Mouse (Mus musculus): ENCODE results near the gene Kcnk3. TPM values are rescaled to one million over a fixed set of nuclear protein-coding genes. Genes with fewer than 3 reads are reported as not detected.

The Kcnk3 gene
- polyA plus RNA-seq, 1 experiment from 2014 or later, result 0.27 TPM

DNA sequence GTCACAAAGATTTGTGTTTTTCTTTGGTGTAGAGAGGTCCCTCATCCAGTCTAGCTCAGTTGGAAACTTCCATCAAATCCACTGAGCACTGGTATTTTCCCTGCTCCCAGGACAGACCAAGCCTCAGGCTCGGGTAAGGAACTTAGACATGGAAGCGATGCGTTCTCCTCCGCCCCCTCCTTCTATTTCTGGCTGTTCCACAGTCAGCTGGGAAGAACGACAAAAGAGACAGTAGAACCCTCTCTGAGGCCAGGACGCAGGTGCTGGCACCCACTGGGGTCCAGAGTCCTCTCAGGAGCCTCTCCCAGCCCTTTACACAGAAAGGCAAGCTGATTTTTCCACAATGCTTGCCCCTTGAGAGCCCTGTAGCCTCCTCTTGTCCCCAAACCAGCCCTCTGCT lies 42.4 kb downstream of the Kcnk3 start:
- WGBS, result 81% methylated on average over 6 of the region's 6 CpGs
- Histone ChIP-seq H3K4me3 (ENCODE audit: low read depth, low read length) (no peak overlapping the region), H3K4me1 (ENCODE audit: control insufficient read depth, insufficient read depth, low read length) (no peaks in the 10 kb centered on the region), H3K27ac (ENCODE audit: low read depth, low read length) (no peak overlapping the region), H3K4me2 (no peak overlapping the region), H3K9ac (ENCODE audit: low read length) (no peak overlapping the region), H3K9me3 (ENCODE audit: control insufficient read depth, low read length) (no peaks in the 10 kb centered on the region), H3K27me3 (ENCODE audit: control insufficient read depth, insufficient read depth, low read length) (no peaks in the 10 kb centered on the region), H3K36me3 (ENCODE audit: control insufficient read depth, insufficient read depth, low read length) (no peaks in the 10 kb centered on the region)
- ATAC-seq (ENCODE audit: low FRiP score) (no peak), DNase-seq (ENCODE audit: low spot score, missing footprints) (no peak)

DNA sequence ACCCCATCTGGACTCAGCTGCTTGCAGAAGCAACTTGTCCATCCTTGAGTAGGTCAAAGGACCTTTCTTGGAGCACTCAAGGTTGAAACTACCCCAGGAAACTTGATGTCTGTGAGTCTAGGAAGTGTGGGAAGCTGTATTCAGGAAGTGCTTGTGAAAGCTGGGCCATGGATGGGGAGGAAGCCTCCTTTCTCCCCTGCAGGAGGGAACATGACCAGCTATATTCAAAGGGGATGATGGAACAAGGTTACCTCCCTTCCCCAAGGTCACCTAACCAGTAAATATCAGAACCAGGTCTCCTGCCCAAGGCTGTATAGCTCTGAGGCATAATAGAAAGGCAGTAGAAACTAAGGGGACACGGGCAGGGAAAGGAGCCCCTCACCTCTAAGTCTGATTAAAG lies 44.2 kb downstream of the Kcnk3 start:
- no peaks in the 10 kb centered on the region for H3K36me3 ChIP-seq (ENCODE audit: control insufficient read depth, insufficient read depth, low read length)

DNA sequence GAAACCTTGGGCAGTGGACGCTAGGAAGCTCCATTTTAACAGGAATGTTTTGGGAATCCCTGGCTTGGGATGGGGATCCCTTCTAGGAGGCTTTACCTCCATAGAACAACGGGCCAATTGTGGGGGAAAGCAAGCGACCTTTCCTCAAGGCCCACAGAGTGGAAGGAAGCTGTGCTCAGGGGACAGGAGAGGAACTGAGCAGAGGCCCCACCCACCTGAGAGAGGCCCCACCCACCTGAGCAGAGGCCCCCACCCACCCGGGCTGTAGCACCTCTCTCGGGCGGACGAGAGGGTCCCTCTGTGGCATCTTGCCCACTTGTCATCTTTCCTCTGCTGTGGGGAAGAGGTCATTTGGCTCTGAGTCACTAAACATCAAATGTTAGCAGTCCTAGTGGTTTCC lies 49.0 kb downstream of the Kcnk3 start:
- H3K4me3 ChIP-seq (ENCODE audit: low read depth, low read length), result no peak overlapping the region
- H3K36me3 ChIP-seq (ENCODE audit: control insufficient read depth, insufficient read depth, low read length), result no peaks in the 10 kb centered on the region
- DNase-seq (ENCODE audit: low spot score, missing footprints), result no peak
- H3K27ac ChIP-seq (ENCODE audit: low read depth, low read length), result no peak overlapping the region
- no peak overlapping the region for H3K4me2 ChIP-seq
- no peak for ATAC-seq (ENCODE audit: low FRiP score)
- 52% methylated on average over 7 of the region's 7 CpGs for WGBS
- no peaks in the 10 kb centered on the region for H3K27me3 ChIP-seq (ENCODE audit: control insufficient read depth, insufficient read depth, low read length)
- H3K9ac ChIP-seq (ENCODE audit: low read length), result no peak overlapping the region
- no peaks in the 10 kb centered on the region for H3K4me1 ChIP-seq (ENCODE audit: control insufficient read depth, insufficient read depth, low read length)
- H3K9me3 ChIP-seq (ENCODE audit: control insufficient read depth, low read length), result no peaks in the 10 kb centered on the region

More for the DNA sequence above, 44.2 kb downstream of the Kcnk3 start:
- Histone ChIP-seq H3K4me3 (ENCODE audit: low read depth, low read length) (no peak overlapping the region), H3K4me1 (ENCODE audit: control insufficient read depth, insufficient read depth, low read length) (no peaks in the 10 kb centered on the region), H3K27me3 (ENCODE audit: control insufficient read depth, insufficient read depth, low read length) (no peaks in the 10 kb centered on the region), H3K4me2 (no peak overlapping the region), H3K9me3 (ENCODE audit: control insufficient read depth, low read length) (no peaks in the 10 kb centered on the region), H3K27ac (ENCODE audit: low read depth, low read length) (no peak overlapping the region), H3K9ac (ENCODE audit: low read length) (no peak overlapping the region)
- ATAC-seq (ENCODE audit: low FRiP score) (no peak), DNase-seq (ENCODE audit: low spot score, missing footprints) (no peak)
- WGBS, result 72% methylated on average over 1 of the region's 1 CpGs

DNA sequence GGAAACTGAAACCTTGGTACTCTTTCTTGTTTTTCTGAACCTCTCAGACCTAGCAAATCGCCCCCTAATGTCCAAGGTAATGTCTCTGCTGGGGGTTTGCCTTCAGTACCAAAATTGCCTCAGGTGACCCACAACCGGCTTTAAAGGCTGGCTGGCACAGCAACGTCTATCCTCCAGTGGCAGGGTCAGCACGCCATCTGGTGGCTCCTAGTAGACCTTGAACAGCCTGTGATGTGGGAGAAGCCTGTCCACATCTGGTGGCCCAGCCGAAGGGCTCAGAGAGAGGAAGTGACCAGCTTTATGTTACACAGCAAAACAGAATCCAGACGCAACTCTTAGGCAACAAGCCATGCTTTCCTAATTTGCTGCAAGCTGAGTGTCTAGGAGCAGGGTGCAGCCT lies 50.1 kb downstream of the Kcnk3 start:
- Histone ChIP-seq H3K4me2 (no peak overlapping the region), H3K27ac (ENCODE audit: low read depth, low read length) (no peak overlapping the region), H3K36me3 (ENCODE audit: control insufficient read depth, insufficient read depth, low read length) (no peaks in the 10 kb centered on the region), H3K9ac (ENCODE audit: low read length) (no peak overlapping the region), H3K4me3 (ENCODE audit: low read depth, low read length) (no peak overlapping the region), H3K4me1 (ENCODE audit: control insufficient read depth, insufficient read depth, low read length) (no peaks in the 10 kb centered on the region), H3K9me3 (ENCODE audit: control insufficient read depth, low read length) (no peaks in the 10 kb centered on the region), H3K27me3 (ENCODE audit: control insufficient read depth, insufficient read depth, low read length) (no peaks in the 10 kb centered on the region)
- DNase-seq (ENCODE audit: low spot score, missing footprints) (peak; percentile 93), ATAC-seq (ENCODE audit: low FRiP score) (no peak)
- 7% methylated on average over 6 of the region's 6 CpGs for WGBS

DNA sequence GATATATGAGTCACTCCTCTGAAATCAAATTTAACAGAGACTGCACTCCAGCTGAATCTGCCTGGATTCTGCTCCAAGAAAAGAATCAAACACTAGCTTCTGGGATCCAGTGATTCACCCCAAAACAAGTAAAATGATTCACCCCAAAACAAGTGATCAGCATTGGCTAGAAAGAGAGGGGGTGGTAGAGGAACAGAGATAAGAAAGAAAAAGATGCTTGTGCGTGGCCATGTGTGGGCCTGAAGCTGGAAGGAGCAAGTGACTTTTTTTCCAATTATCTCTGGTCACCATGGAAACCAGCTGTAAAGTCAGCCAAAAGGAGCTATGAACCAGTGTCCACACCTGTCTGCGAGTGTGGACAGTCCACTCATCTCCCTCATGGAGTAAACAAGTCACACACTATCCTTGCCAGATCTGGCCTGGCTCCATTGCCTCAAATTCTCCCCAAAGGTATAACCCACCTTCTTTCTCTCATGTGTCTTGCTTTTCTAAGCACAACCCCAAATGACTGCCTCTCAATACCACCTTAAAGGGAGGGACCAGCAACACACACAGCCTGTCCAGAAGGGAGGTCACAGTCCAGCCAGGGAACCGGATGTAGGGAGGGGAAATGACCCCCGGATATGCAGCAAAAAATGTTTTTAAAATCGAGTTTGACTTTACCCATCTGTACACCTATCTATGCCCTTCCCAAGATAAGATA lies 55.7 kb downstream of the Kcnk3 start:
- no peak for ATAC-seq (ENCODE audit: low FRiP score)
- Histone ChIP-seq H3K9me3 (ENCODE audit: control insufficient read depth, low read length) (no peaks in the 10 kb centered on the region), H3K9ac (ENCODE audit: low read length) (no peak overlapping the region), H3K4me2 (no peak overlapping the region), H3K27me3 (ENCODE audit: control insufficient read depth, insufficient read depth, low read length) (no peaks in the 10 kb centered on the region), H3K36me3 (ENCODE audit: control insufficient read depth, insufficient read depth, low read length) (no peaks in the 10 kb centered on the region), H3K4me1 (ENCODE audit: control insufficient read depth, insufficient read depth, low read length) (peaks cover 5% of the 10 kb centered on the region), H3K4me3 (ENCODE audit: low read depth, low read length) (no peak overlapping the region), H3K27ac (ENCODE audit: low read depth, low read length) (no peak overlapping the region)
- 69% methylated on average over 5 of the region's 5 CpGs for WGBS
- no peak for DNase-seq (ENCODE audit: low spot score, missing footprints)

DNA sequence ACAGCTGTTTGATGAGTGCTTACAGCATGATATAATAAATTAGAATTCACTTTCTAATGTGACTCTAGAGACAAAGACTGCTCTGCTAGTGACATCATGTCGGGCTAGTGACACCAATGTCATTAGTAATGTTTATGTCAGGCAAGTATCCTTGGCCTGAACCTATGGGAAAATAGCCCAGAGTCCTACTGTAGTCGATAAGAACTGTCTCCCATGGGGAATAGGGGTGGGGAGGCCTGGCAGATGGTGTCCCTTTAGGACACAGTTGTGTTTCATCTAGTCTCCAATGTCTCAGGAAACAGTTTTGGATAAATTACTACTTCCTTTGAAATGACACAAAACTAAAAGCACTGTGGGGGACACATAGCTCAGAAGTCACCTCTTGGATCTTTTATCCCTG lies 58.1 kb downstream of the Kcnk3 start:
- Histone ChIP-seq H3K27me3 (ENCODE audit: control insufficient read depth, insufficient read depth, low read length) (no peaks in the 10 kb centered on the region), H3K4me2 (no peak overlapping the region), H3K36me3 (ENCODE audit: control insufficient read depth, insufficient read depth, low read length) (no peaks in the 10 kb centered on the region), H3K9me3 (ENCODE audit: control insufficient read depth, low read length) (no peaks in the 10 kb centered on the region), H3K27ac (ENCODE audit: low read depth, low read length) (no peak overlapping the region), H3K4me1 (ENCODE audit: control insufficient read depth, insufficient read depth, low read length) (peaks cover 9% of the 10 kb centered on the region), H3K9ac (ENCODE audit: low read length) (no peak overlapping the region), H3K4me3 (ENCODE audit: low read depth, low read length) (no peak overlapping the region)
- DNase-seq (ENCODE audit: low spot score, missing footprints) (no peak), ATAC-seq (ENCODE audit: low FRiP score) (no peak)
- WGBS, result 81% methylated on average over 2 of the region's 2 CpGs

DNA sequence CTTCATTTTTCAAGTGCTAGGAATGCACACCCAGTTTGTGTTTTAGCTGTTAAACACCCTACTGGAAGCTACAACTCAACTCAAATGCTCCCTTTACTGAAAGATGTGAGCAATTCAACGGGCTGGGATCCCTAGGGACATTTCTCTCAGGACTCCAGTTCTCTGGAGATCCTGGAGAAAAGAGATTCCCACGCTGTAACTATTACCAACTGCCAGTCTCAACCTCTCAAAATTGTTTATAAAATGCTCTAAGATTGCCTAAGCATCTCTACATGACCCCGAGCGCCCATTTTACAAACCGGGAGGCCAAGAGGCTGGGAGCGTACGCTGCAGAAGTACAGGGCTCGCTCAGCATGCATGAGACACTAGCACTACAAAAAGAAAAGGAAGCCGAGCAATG lies 59.4 kb downstream of the Kcnk3 start:
- Histone ChIP-seq H3K36me3 (ENCODE audit: control insufficient read depth, insufficient read depth, low read length) (no peaks in the 10 kb centered on the region), H3K4me3 (ENCODE audit: low read depth, low read length) (peak overlapping the region; percentile 78), H3K4me1 (ENCODE audit: control insufficient read depth, insufficient read depth, low read length) (peaks cover 9% of the 10 kb centered on the region), H3K27ac (ENCODE audit: low read depth, low read length) (no peak overlapping the region), H3K9me3 (ENCODE audit: control insufficient read depth, low read length) (no peaks in the 10 kb centered on the region), H3K27me3 (ENCODE audit: control insufficient read depth, insufficient read depth, low read length) (no peaks in the 10 kb centered on the region), H3K9ac (ENCODE audit: low read length) (peak overlapping the region; percentile 79), H3K4me2 (peak overlapping the region; percentile 90)
- WGBS, result 14% methylated on average over 9 of the region's 9 CpGs
- no peak; the same call in 1 of the 2 replicates for ATAC-seq (ENCODE audit: low FRiP score)
- no peak for DNase-seq (ENCODE audit: low spot score, missing footprints)

DNA sequence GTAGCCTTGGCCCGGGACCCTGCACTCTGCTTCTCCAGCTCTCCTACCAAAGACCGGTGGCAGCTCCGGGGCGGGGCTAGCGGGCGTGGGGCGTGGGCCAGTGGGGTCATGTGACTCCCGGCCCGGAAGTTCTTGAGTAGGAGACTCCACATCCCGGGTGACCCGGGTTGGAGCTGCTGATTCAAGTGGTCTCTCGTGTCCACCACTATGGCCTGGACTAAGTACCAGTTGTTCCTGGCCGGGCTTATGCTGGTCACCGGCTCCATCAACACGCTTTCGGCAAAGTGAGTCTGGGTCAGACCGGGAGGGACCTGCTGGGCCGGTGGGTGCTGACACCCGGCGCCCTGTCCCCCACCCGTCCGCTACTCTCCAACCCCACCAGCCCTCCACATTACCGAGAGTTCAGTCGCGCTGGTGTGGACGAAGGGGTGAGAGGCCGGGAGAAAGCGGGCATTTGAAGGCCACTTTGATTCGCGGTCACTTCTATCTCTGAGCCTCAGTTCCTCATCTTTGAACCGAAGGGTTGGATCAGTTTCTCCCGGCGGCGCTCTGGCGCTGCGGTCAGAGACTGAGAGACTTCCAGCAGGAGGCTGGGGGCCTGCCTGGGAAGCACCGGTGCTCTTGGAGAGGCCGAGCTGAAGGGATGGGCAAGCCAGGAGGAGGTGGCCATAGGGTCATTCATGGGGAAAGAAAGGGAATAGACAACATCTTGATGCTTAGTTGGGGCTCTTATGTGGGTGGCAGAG lies 60.0 kb downstream of the Kcnk3 start, which contains the start of gene Slc35f6:
Gene Slc35f6 (plus strand): TSS at position 119 of the 746 bp plus-strand sequence.
- Histone ChIP-seq H3K36me3 (ENCODE audit: control insufficient read depth, insufficient read depth, low read length) (no peaks in the 10 kb centered on the region), H3K4me2 (peak within 1 kb of the TSS; percentile 90), H3K27ac (ENCODE audit: low read depth, low read length) (no peak within 1 kb of the TSS), H3K27me3 (ENCODE audit: control insufficient read depth, insufficient read depth, low read length) (no peaks in the 10 kb centered on the region), H3K9ac (ENCODE audit: low read length) (peak within 1 kb of the TSS; percentile 79), H3K9me3 (ENCODE audit: control insufficient read depth, low read length) (no peaks in the 10 kb centered on the region), H3K4me3 (ENCODE audit: low read depth, low read length) (peak within 1 kb of the TSS; percentile 78), H3K4me1 (ENCODE audit: control insufficient read depth, insufficient read depth, low read length) (peaks cover 9% of the 10 kb centered on the region)
- under 1% methylated on average over 38 of the region's 38 CpGs for WGBS
- DNase-seq (ENCODE audit: low spot score, missing footprints), result peak; percentile 98
- ATAC-seq (ENCODE audit: low FRiP score), result peak; percentile 95

DNA sequence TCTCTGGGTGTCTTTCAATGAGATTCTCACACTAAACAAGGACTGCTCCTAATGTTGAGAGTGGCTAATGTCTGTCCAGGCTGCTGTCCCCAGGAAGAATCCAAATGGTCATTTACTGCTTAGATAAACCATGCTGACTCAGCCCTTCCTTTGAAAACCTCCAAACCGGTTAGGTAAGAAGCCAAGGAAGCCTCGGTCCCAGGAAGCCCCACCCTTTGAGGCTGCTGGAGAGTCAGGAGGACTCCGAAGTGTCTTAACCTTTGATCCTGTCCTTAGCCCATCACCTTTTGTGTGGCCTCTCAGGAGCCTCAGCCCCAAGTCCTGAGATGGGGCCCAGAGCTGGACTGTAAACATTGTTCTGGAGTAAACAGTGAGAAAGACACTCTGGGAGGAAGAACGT lies 61.6 kb downstream of the Kcnk3 start:
- ATAC-seq (ENCODE audit: low FRiP score) (no peak), DNase-seq (ENCODE audit: low spot score, missing footprints) (no peak)
- Histone ChIP-seq H3K4me3 (ENCODE audit: low read depth, low read length) (no peak overlapping the region), H3K27ac (ENCODE audit: low read depth, low read length) (no peak overlapping the region), H3K9ac (ENCODE audit: low read length) (no peak overlapping the region), H3K27me3 (ENCODE audit: control insufficient read depth, insufficient read depth, low read length) (no peaks in the 10 kb centered on the region), H3K4me2 (no peak overlapping the region), H3K36me3 (ENCODE audit: control insufficient read depth, insufficient read depth, low read length) (no peaks in the 10 kb centered on the region), H3K4me1 (ENCODE audit: control insufficient read depth, insufficient read depth, low read length) (peaks cover 9% of the 10 kb centered on the region), H3K9me3 (ENCODE audit: control insufficient read depth, low read length) (no peaks in the 10 kb centered on the region)
- WGBS, result 90% methylated on average over 4 of the region's 4 CpGs
